Mouse (Mus musculus): Measurements from ENCODE around the gene Ubxn7.

Gene Ubxn7

DNA sequence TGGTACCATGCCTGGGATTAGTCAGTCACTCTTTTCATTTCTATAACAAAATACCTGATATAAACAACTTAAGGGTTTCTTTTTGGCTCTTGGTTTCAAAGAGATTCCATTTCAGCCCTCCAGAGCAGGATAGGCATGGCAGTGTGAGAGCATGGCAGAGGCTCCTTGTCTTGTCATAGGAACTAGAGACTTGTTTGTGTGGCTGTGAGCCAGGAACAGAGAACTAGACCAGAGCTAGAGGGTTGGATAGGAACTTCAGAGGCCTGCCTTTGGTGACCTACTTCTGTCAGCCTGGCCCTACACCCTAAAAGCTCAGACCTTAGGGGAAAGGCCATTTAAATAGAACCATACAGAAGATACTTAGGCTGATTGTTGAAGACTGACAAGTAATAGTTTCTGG lies 50.8 kb downstream of the Ubxn7 start:
- no peak for DNase-seq (ENCODE audit: low spot score)

DNA sequence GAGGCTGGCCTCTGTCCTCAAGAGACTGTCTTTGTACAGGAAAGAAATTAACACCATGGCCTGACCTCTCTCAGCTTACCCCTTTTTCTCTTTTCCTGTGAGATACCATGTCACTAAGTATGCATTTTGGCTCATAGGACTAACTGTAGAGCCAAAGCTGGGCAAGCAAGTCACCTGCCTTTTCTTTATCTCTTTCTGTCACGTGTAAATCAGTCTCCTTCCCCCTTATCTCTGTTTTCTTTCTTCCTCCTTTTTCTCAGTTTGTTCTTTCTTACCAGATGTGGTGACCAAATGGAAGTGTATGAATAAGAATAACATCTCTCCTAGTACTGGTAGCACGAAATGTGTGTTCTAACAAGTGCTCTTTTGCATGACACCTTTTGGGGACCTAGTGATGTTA lies 52.8 kb downstream of the Ubxn7 start:
- no peak for DNase-seq (ENCODE audit: low spot score)

DNA sequence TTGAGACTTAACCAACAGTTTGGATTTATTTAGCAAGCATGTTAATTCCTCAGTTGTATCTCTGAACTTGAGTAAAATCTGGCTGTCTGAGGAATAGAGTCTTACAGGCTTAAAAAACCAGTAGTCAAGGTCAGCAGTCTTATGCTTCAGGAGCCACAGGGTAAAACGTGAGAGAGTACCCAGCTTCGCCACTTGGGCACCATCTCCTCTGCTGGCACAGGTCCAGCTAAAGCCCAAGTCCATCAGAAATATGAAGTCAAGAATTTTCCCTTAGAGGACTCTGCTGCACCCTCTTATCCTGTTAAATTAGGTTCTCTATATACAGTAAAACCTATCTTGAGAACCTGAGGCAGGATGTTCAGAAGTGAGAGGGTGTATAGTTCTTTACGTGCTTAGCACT lies 54.8 kb downstream of the Ubxn7 start:
- peak; percentile 6 for DNase-seq (ENCODE audit: low spot score)

DNA sequence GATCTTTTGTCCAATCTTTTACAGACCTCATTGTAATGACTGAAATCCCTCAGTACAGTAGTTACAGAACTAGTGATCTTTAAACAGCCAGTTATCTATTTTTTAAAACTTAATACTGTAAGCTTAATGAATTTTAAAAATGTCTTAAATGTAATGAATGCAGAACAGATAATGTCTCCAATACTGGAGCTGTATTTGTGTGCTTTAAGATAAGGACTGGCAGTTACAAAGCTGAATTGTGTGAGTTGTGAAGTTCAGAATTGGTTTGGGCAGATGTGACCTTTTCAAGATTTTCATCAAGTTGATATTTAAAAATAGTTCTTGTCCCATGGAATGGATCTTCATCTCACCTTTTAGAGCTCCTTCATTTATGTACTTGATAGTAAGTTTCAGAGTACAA lies 57.0 kb downstream of the Ubxn7 start:
- DNase-seq (ENCODE audit: low spot score) = no peak

DNA sequence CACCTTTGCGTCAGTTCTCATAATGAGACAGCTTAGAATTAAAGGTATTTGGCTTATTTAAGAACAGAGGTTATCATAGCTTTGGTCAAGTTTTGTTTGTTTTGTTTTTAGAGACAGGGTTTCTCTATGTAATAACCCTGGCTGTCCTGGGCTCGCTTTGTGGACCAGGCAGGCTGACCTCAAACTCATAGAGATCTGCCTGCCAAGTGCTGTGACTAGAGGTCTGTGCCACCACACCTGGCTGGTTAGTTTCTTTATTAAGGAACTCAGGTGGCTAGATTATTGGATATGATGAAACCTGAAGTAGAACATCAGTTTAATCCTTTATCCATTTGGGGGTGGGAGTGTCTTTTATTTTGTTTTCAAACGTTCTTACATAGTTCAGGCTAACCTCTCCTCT lies 57.8 kb downstream of the Ubxn7 start:
- DNase-seq (ENCODE audit: low spot score) = no peak

DNA sequence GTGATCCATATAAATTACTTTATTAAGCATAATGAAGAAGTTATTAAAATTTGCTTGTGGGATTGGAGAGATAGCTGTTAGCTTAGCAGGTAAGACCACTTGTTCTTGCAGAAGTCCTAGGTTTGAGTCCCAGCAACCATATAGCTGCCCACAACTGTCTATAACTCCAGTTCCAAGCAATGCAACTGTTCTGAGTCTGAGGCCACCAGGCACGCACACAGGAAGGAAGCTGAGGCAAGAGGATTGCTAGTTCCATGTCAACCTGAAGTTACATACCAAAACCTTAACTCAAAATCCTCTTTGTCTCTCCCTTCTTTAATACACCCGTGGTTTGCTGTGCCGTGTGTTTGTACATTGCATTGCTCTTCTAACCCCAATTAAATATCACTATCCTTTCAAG lies 58.8 kb downstream of the Ubxn7 start:
- DNase-seq (ENCODE audit: low spot score) = no peak

DNA sequence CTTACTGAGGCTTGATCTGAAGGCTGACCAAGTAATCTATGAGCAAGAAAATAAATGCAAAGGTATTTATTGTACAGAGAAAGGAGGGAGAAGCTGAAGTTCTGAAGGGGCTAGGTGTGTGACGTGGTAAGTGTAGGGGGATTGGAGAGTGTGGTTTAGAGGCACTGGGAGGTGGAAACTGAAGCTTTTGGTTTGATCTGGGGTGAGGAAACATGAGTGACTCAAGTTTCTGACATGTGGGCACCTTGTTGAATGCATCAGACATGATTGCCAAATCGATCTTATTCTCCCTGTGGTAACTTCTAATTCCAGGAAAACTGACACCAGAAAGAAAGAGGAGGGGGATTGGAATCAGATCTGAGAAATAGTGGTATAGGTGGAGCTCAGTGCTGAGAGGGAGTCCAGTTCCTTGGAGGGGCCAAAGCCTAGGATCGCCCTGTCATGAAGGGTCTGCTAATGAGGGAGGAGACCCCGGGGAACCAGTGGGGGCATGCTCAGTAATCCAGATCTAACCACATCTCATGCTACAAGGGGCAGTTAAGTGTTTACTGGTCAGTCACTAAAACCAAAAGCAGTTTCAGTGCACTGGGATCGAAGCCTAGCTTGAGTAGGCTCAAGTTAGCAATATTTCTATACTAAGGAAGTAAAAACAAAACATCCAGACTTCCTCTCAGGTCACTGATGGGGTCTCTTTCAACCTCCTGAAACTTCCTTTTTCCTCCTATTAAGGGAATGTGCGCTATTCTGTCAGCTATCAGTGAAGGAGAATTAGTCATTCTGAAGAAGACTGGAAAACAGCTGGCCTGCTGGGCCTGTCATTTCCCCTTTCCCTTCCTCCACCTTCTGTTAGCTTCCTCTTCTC lies 63.9 kb downstream of the Ubxn7 start:
- no peak for DNase-seq (ENCODE audit: low spot score)

DNA sequence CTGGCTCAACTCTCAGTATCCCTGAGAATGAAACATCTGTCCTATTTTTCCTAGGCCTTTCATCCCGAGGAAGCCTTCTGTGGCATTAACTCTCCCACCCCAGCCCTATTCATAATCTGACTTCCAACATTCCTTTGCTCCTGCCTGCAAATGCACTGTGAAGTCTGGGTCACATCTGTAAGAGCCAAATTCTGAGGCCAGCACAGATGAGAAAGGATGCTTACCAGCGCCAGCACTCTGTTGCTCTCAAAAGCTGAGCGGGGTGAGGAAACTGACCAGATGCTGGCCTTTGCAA lies 64.4 kb downstream of the Ubxn7 start:
- no peak for DNase-seq (ENCODE audit: low spot score)

DNA sequence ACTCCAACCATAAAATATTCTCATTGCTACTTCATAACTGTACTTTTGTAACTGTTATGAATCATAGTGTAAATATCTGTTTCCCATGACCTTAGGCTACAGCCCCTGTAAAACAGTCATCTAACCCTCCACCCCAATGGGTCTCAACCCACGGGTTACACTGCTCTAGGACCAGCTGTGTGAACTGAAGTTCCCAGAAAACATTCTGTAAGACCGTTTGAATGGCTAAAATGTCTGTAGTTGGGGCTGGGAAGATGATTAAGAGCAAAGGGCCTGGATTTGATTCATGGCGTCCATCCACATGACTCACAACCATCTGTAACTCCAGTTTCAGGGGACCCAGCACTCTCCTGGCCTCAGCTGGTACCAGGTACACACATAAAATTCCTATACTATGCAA lies 66.1 kb downstream of the Ubxn7 start:
- no peak for DNase-seq (ENCODE audit: low spot score)

DNA sequence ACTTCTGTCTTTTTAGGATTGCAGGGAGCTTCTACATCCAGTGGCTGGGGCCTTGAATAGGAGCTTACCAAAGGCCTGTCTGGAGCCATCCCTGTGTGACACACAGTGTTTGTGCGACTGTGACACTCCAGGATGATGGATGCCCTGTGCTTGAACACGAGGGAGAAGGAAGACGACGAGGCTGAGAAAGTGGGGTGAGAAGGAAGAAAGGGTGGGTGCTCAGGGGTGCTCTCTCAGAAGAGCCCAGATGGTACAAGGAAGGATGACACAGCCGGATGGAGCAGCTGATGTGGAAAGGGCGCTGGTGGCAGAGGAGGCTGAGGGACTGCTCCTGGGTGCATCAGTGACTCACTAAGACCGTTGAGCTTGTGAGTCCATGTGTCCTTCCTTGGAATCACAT lies 68.2 kb downstream of the Ubxn7 start, which contains the start of gene Tm4sf19:
Gene Tm4sf19, plus strand, starts transcription at position 240 of the 400 bp plus-strand sequence.
- no peak for DNase-seq (ENCODE audit: low spot score)

DNA sequence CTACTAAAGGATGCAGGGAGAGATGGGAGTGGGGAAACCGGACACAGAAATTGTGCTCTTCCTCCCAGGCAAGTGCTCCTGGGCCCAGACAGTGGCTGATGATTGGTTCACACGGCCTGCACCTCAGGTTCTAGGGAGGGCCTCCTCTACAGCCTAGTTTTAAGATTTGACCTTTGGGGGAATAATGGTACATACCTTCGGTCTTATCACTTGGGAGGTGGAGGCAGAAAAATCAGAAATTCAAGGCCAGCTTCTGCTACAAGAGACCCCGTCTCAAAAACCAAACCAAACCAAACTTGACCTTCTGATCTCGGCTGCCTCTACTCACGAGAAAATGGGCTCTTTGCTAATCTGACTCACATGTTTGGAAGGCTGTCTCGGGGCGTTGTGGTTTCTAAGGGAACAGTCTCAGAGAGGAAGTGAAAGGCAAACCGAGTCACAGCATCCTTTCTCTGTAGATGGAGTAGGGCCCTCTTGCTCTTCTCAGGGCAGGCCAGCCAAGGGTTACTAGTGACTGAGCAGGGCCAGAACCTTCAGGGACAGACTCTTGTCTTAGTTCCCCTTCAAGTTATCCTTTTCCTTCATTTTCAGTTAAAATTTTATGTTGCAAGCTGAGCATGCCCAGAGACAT lies 69.4 kb downstream of the Ubxn7 start:
- DNase-seq (ENCODE audit: low spot score) = no peak

DNA sequence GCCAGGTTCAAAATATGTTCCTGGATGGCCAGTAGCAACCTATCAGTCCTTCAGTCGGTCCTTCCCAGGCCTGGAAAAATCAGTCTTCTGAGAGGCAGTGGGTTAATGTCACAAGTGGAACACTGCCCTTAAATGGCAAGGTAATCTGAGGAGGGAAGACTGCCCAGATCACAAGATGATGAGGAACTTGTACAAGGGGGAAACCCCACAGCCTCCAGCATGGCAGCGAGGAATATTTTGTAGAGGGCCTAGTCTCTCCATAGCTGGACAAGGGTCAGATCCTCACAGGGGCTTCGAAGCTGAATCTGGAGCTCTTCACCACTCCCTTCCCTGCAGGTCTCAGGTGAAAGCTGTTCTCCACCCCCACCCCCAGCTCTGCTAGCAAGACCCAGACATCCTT lies 70.8 kb downstream of the Ubxn7 start:
- no peak for DNase-seq (ENCODE audit: low spot score)

DNA sequence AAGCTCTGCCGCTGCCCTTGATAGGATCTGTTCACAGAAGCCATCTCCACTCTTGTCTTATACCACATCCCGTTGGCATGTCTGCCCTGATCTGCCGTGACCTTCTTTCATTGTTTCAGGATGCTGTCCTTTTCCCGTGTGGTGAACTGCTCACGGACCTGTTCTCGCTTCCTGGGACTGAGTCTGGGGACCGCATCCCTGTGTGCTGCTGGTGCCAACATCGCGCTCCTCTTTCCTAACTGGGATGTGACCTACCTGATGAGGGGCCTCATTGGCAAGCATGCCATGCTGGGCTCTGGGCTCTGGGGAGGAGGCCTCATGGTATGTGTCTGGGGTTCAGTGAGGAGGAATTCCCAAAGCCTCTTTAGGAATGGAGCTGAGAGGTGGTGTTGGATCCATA lies 73.7 kb downstream of the Ubxn7 start:
- no peak for DNase-seq (ENCODE audit: low spot score)

DNA sequence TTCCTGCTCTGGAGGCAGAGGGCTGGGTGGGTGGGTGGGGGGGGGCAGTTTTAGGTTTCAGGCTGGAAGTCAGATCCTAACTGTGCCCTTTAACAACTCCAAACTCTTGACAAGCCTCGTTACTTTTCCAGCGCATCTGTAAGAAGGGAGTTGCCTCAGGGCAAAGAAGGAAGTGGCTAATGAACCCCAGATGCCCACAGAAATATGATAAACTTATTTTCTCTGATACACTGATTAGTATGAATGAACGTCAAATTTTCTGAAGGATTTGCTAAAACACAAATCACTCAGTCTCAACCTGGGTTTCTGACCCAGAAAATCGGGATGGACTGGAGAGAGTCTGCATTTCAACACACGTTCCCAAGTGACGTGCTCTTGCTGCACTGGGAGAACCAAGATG lies 74.6 kb downstream of the Ubxn7 start:
- no peak for DNase-seq (ENCODE audit: low spot score)

DNA sequence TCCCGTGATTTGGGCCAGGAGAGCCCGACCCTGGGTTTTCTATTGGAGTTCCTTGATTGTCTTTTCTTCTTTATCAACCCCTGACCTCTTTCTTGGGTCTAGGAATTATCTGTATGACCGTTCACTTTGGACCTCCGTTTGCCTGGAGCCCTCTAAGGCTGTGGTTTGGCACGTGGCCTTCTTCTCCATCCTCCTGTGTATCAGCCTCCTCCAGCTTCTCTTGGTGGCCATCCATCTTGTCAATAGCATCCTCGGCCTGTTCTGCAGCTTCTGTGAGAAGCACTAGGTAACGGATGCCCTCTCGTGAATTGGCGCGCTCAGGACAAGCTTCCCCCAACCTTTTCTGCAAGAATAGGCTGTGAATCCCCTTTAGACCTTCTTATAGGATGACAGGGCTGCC lies 75.7 kb downstream of the Ubxn7 start:
- DNase-seq (ENCODE audit: low spot score) = no peak

DNA sequence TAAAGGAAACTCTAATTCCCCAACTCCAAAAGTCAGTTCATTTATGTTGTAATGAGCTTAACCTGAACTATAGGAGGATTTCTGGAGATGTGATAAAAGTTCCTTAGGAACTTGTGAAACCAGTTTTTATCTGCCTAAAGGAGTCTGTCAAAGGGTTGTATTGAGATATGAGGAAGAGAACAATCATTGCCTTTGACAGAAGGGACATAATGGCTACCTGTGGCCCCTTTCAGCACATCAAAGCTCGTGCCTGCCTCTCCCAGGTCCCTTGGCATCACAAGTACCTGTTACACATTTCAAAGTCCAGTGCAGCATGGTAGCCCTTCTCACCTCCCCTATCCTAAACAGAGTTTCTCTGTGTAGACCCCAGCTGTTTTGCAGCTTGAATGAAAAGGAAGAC lies 85.4 kb downstream of the Ubxn7 start:
- no peak for DNase-seq (ENCODE audit: low spot score)

DNA sequence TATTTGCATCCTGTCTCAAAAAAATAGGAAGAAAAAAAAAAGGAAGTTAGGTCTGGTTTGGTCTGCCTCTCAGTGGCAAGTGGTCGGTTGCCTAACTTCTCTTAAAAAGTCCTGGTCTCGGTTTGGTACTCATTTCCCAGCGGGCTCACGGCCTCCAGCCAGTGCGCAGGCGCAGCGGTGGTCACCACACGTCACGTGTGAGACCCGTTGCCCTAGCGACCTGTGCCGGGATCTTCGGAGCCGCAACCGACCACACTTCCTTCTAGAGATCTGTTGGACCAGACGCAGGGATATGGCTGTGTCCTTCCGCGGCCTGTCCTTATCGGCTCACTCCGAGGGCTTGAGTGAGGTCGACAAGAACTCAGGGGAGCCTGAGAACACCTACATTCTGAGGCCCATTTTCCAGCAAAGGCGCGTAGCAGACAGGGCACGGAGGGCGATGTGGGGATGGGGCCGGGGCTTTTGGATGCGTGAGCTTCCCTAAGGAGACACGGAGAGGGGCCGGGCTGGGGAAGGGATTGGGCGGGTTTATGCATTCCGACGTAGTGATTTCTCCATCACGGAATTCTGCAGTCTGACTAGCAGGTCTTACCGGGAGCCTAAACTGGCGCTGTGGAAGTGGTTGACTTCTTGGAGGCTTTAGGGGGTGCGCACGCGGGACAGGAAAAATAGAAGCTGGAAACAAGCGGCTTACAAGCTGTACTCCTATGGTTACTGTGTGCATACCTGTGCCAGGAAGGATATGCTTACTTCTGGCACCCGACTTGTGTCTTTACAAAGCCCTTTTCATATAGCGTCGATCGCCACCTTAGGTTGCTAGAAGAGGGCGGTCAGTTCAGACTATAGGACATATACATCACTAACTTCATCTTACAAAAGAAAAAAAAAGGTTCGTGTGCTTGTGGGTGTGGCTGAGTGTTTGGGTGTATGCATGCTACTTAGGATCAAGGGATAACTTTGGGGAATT lies 87.7 kb downstream of the Ubxn7 start, which contains the start of gene Tctex1d2:
Gene Tctex1d2, plus strand, starts transcription at position 186 of the 967 bp plus-strand sequence.
- peak; percentile 95 for DNase-seq (ENCODE audit: low spot score)

DNA sequence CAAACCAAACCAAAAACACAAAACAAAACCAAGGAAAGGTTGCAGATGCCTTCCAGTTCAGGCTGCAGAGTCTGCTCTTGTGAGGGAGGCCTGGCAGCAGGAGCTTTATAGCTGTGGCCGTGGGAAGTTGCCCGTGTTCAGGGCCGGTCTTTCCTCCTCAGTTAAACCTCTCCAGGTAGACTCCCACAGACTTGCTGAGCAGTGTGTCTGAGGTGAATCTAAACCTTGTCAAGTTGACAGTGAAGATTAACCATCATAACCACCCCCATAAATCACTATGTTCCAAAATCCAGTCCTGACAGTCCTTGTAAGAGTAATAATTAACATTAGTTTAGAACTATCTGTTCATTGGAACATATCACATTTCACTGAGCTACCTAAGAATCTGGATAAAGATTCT lies 95.4 kb downstream of the Ubxn7 start:
- no peak for DNase-seq (ENCODE audit: low spot score)

DNA sequence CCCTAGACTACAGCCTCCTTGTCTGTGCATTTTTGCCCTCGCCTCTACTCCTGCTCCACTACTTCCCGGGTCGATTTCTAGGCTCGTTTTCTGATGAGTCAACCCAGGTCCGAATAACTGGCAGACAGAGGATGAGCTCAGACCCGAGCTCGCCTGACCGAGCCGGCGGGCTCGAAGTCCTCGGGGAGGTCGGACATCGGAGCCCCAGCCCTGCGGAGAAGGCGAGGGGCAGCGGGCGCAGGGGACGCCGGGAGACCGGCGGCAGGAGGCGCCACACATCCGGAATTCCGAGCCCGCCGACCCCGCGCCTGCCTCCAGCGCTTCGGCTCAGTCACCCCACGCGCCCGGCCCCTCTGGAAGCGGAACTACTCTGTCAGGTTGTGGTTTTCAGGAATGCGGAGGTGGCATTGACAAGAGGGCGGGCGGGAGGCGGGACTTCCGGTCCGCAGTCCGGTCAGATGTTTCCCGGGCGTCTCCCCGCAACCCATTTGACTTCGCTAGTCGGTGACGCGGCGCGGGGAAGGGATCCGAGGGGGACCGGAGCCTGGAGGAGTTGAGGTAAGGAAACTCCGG lies 98.5 kb downstream of the Ubxn7 start, which contains the start of gene Pcyt1a:
Gene Pcyt1a, plus strand, starts transcription at position 448 of the 573 bp plus-strand sequence.
- peak; percentile 91 for DNase-seq (ENCODE audit: low spot score)

DNA sequence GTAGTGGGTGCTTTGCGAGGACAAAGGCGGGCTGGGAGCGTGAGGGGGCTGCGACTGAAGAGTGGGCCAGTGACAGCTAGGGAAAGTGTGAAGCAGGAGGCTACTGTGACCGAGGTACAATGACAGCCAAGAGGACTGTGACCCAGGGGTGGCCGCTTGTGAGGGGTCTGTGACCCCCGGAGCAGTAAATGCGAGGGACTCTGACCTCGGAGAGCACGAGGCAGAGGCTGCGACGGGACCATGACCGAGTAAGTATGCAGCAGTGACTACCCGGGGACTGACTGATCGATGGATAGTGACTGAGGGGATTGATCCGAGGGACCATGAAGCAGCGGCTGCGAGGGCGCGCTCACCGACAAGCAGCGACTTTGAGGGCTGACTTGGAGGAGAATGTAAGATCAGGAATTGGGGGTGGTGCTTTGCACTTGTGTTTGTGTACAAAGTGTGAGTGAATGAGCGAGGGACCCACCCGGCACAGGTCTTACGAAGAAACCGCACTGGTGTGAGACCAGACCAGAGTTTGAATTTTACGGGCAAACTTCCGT lies 99.1 kb downstream of the Ubxn7 start:
- DNase-seq (ENCODE audit: low spot score) = no peak

DNA sequence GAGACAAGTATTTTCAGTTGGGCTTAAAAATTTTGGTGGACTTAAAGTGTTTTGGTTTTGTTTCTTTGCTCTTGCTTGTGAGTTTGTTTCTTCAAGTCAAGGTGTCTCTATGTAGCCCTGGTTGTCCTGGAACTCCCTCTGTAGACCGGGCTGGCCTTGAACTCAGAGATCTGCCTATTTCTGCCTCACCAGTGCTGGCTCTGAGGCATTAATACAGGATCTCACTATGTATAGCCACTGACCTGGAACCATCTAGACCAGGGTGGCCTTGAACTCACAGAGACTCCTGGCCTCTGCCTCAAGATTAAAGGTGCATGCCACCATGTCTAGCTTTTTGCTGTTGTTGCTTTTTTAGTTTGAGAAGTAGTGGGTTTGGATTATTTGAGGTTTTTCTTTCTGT lies 99.9 kb downstream of the Ubxn7 start:
- no peak for DNase-seq (ENCODE audit: low spot score)

DNA sequence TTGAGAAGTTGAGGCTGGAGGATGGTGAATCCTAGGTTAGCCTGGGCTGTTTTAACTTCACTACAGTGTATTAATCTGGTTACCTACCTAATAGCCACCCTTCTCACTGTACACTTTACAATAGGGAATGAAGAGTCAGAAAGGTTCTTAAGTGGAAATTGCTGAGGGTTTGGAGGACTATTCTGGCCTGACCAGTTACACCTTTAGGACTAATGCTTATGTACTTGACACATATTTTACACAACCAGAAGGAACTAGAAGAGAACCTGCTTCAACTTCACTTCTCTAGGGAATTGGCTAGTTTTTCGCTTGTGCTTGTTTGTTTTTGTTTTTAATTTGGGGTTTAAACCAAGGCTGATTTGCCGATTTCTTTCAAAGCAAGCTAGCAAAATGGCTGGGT lies 101.1 kb downstream of the Ubxn7 start:
- DNase-seq (ENCODE audit: low spot score) = no peak

Data from MN1 (cell line).